Mouse (Mus musculus): Measurements from ENCODE around the gene Dnah7c. TPM values are rescaled to one million over a fixed set of nuclear protein-coding genes. Genes with fewer than 3 reads are reported as not detected.

Gene Dnah7c
- polyA plus RNA-seq, 1 experiment: not detected

DNA sequence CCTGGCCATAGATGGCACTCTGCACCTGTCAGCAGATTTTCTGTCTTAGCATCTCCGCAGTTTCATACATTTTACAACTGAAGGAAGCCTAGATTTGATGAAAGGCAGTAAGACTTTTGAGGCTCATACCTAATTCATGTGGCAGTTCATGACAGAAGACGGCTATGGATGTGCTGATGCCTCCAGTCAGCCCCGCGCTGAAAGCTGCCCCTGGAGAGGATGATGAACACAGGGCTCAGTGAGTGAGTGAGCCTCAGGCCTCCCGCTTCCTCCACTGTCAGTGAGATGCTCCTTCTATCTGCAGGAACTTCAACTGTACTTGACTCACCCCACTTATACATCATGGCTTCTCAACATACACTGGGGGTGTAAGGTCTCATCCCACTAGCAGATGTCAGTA lies 392.5 kb downstream of the Dnah7c start:
- Histone ChIP-seq H3K4me1 (ENCODE audit: control insufficient read depth, insufficient read depth, insufficient read length, low read length) (no peaks in the 10 kb centered on the region), H3K27ac (replicated peaks; ENCODE audit: low read depth, low read length) (no peak overlapping the region), H3K4me3 (ENCODE audit: insufficient read depth, low read depth, low read length) (no peak overlapping the region)

DNA sequence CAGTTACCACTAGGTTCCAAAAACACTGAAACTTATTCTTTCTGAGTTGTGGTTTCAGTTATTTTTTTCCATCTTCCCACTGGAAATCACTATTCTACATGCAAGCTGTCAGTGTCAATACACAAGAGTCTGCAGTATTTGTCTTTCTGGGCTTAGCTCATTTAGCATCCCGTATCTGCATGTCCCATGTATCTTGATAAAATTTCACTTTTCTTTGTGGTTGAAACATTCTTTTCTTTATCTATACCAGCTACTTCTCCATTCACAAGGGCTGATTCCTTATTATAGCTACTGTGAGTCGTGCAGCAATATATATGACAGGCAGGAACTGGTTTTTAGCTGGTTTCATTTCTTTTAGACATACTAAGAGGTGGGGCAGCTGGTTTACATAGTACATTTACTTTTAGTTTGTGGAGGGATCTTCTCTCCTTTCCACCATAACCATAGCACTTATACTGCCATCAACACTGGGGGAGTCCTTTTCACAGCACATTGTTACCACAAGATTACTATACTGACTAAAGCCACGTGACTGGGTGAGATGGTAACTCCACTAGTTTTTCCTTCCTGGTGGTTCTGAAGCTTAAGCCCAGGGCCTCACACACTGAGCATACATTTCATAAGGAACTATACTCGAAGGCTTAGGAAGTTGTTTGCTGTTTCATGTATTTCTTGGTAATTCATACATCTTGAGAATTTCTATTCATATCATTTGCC lies 397.0 kb downstream of the Dnah7c start:
- Histone ChIP-seq H3K27ac (replicated peaks; ENCODE audit: low read depth, low read length) (no peak overlapping the region), H3K4me3 (ENCODE audit: insufficient read depth, low read depth, low read length) (no peak overlapping the region), H3K4me1 (ENCODE audit: control insufficient read depth, insufficient read depth, insufficient read length, low read length) (no peaks in the 10 kb centered on the region)

DNA sequence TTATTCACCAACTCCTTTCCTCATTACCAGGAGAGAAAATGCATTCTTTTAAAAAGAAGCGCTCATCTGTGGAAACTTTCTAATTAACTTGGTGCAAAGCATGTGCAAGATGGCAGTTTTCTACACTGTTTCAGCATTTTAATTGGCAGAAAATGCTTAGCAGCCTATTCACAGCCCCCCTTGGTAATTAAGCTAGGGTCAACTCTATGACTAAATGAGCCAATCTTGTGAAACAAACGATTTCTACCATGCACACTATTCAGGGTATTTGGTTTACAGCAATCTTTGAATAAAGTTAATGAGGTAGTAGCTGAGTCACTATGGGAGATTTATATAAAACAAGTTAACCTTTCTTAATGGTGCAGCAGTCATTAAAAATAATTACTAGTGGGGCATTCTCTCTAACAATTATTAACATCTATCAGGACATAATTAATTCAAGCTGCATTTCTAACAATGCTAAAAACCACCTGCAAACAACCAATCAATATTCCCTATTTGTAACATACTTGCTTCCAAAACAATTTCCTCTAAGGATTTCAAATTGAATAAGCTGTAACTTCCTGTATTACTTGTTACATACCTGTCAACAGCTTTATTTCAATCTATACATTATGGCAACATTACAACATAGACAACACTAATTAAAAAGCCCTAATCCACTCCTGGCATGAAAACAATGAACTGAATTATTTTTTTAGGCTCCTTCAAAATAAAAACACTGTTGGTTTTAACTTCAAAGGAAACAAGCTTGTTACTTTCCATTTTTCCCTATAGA lies 404.9 kb downstream of the Dnah7c start:
- no peaks in the 10 kb centered on the region for H3K4me1 ChIP-seq (ENCODE audit: control insufficient read depth, insufficient read depth, insufficient read length, low read length)

DNA sequence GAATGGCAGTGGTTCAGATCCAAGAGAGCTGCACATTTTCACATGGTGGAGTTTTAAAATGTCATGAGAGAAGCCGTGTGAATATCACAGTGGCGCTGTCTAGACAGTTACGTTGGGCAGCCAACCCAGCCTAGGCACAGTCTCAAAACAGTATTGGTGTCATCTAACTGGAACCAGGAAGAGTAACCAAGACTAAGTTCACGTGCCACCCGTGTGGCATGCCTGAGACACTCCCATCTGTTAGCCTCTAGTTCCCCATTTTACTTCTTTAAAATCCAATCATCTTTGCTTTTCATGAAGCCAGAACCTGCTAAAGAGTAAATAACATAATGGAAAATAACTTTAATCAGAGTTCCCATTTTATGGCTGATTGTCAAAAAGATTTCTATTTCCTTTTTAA lies 406.5 kb downstream of the Dnah7c start:
- Histone ChIP-seq H3K27ac (replicated peaks; ENCODE audit: low read depth, low read length) (no peak overlapping the region), H3K4me3 (ENCODE audit: insufficient read depth, low read depth, low read length) (no peak overlapping the region), H3K4me1 (ENCODE audit: control insufficient read depth, insufficient read depth, insufficient read length, low read length) (no peaks in the 10 kb centered on the region)

More for the DNA sequence above, 404.9 kb downstream of the Dnah7c start:
- Histone ChIP-seq H3K4me3 (ENCODE audit: insufficient read depth, low read depth, low read length) (no peak overlapping the region), H3K27ac (replicated peaks; ENCODE audit: low read depth, low read length) (no peak overlapping the region)

DNA sequence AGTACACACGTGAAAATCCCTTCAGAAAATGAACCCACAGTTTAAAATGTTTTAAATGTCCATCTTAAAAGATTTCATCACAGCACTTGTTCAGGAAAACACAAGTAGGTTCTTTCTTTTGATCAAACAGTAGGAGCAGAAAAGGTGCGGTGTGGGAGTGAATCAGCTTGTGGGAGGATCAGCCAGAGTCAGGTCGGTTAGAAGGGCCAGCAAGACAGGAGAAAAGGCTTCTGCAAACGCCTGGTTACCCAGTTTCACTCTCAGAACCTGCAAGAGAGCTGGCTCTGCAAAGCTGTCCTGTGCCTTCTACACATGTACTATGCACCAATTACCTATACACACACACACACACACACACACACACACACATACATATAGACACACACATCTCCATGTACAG lies 418.0 kb downstream of the Dnah7c start:
- H3K4me1 ChIP-seq (ENCODE audit: control insufficient read depth, insufficient read depth, insufficient read length, low read length): no peaks in the 10 kb centered on the region
- no peak overlapping the region for H3K4me3 ChIP-seq (ENCODE audit: insufficient read depth, low read depth, low read length)
- H3K27ac ChIP-seq (replicated peaks; ENCODE audit: low read depth, low read length): no peak overlapping the region

DNA sequence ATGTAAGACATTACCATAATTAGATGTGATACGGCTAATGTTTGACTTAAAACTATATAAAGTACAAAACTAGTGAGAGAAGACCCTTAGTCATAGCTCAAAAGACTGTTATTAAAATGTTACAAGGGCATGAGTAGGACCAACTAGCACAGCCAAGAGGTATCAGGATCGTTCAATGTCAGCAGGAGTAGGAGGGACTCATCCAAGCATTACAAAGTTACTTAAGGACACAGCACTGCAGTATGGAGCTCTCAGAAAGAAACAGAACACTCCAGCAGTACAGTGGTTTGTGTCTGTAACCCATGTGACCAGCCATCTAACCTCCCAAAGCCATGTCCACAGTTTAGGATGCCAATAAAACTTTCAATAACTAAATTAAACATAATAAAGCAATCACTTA lies 418.9 kb downstream of the Dnah7c start:
- H3K4me3 ChIP-seq (ENCODE audit: insufficient read depth, low read depth, low read length): no peak overlapping the region
- H3K4me1 ChIP-seq (ENCODE audit: control insufficient read depth, insufficient read depth, insufficient read length, low read length): no peaks in the 10 kb centered on the region
- H3K27ac ChIP-seq (replicated peaks; ENCODE audit: low read depth, low read length): no peak overlapping the region

DNA sequence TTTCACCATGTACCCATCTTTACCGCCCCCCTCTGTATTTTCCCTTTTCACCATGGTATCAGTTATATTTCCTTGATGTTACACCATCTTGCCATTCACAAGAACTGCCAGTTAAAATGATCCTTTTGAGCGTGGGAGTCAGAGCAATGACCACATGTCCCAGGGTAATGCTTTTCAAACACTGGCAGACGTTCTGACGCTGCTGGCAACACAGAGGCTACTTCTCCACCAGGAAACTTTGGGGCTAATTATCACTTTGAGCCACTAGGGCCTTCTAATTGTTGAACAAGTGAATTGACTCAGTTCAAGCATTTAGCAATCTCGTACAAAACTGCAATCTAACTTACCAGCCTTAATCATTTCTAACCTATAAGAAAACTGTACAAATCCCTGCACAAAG lies 419.8 kb downstream of the Dnah7c start:
- H3K27ac ChIP-seq (replicated peaks; ENCODE audit: low read depth, low read length): no peak overlapping the region

DNA sequence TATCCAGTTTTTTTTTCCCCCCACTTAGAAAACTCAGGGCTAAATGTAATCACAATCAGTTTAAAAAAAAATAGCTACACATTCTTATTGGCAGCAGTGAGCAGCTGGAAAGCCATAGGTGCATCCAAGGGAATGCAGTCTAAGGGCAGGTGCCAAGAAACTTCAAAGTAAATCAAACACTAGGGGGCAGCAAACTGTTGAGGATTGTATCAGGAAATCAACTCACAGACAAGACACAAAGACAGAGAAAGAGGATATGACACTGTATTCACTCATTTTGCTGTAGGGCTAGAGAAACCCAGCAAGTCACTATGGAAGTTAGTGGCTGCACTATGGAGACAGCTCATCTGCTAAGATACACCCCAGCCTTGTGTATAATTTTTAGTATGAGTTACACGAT lies 424.4 kb downstream of the Dnah7c start:
- Histone ChIP-seq H3K4me1 (ENCODE audit: control insufficient read depth, insufficient read depth, insufficient read length, low read length) (peaks cover 2% of the 10 kb centered on the region; the same call in 1 of the 2 replicates), H3K4me3 (ENCODE audit: insufficient read depth, low read depth, low read length) (no peak overlapping the region), H3K27ac (replicated peaks; ENCODE audit: low read depth, low read length) (no peak overlapping the region)

More for the DNA sequence above, 419.8 kb downstream of the Dnah7c start:
- Histone ChIP-seq H3K4me1 (ENCODE audit: control insufficient read depth, insufficient read depth, insufficient read length, low read length) (no peaks in the 10 kb centered on the region), H3K4me3 (ENCODE audit: insufficient read depth, low read depth, low read length) (no peak overlapping the region)

DNA sequence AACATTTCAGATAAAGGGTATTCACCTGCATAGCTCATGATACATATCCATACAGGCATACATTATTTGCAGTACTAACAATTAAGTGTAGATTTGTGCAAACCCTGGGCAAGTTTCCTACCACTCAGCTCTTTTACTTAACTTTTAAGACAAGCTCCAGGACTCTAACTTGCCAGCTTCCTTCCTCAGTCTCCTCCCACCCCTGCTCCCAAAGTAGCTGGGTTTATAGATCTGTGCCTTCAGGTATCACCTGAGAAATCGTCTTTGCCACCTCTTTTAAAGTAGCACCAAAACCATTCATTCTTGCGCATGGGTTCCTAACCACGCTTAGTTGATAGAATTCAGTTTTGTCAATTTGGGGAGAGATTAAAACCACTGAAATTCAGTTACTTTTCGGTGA lies 426.2 kb downstream of the Dnah7c start:
- peaks cover 2% of the 10 kb centered on the region; the same call in 1 of the 2 replicates for H3K4me1 ChIP-seq (ENCODE audit: control insufficient read depth, insufficient read depth, insufficient read length, low read length)
- no peak overlapping the region for H3K27ac ChIP-seq (replicated peaks; ENCODE audit: low read depth, low read length)
- H3K4me3 ChIP-seq (ENCODE audit: insufficient read depth, low read depth, low read length): 0 out of 2 replicates have a peak overlapping the region, but pooled peaks have one; percentile 28

DNA sequence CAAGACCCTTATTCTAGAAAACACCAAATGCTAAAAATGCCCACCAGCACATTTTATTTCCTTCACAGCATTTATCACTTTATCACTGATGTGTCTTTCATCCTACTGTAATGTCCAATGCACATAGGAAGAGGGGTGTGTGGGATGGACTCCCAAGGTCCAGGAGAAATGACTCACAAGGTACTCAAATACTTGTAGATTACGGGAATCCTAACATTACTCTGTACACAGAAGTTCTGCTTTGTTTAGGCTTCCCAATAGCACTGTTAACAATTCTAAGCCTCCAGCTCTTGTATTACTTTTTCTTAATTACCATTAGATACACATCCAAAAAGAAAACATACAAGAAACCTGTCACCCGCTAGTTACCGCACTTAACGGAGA lies 426.8 kb downstream of the Dnah7c start:
- peak overlapping the region; percentile 78 for H3K4me3 ChIP-seq (ENCODE audit: insufficient read depth, low read depth, low read length)
- peaks cover 2% of the 10 kb centered on the region; the same call in 1 of the 2 replicates for H3K4me1 ChIP-seq (ENCODE audit: control insufficient read depth, insufficient read depth, insufficient read length, low read length)
- peak overlapping the region; percentile 76 for H3K27ac ChIP-seq (replicated peaks; ENCODE audit: low read depth, low read length)

DNA sequence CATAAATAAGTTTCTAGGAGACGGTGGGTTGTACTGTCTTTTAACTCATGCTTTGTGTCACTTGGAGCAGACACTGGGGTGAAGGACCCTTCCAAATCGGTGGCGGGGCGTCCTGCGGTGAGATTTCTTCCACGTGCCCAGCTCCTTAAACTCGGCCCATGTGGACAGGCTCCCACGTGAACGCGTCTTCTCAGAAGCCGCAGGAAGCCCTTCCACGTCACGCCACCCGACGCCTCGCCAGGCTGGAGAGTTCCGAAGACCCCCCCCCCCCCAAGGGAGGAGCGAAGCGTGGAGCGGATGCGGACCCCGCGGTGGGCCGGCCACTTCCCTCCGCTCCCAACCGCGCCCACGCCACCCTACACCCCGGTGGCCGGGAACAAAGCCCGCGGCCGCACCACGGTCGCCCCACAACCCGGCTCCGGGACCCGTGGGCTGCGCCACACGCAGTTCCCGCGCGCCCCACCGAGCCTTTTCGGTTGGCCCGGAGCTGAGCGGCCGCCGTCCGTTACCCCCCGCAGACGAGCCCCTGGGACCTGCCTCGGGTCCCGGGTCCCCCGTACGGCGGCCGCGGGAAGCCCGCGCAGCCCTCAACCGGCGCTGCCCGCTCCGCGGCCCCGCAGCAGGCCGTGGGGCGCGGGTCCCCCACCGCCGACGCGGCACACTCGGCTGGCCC lies 427.3 kb downstream of the Dnah7c start:
- Histone ChIP-seq H3K4me3 (ENCODE audit: insufficient read depth, low read depth, low read length) (peak overlapping the region; percentile 78), H3K27ac (replicated peaks; ENCODE audit: low read depth, low read length) (peak overlapping the region; percentile 76), H3K4me1 (ENCODE audit: control insufficient read depth, insufficient read depth, insufficient read length, low read length) (peaks cover 2% of the 10 kb centered on the region; the same call in 1 of the 2 replicates)

DNA sequence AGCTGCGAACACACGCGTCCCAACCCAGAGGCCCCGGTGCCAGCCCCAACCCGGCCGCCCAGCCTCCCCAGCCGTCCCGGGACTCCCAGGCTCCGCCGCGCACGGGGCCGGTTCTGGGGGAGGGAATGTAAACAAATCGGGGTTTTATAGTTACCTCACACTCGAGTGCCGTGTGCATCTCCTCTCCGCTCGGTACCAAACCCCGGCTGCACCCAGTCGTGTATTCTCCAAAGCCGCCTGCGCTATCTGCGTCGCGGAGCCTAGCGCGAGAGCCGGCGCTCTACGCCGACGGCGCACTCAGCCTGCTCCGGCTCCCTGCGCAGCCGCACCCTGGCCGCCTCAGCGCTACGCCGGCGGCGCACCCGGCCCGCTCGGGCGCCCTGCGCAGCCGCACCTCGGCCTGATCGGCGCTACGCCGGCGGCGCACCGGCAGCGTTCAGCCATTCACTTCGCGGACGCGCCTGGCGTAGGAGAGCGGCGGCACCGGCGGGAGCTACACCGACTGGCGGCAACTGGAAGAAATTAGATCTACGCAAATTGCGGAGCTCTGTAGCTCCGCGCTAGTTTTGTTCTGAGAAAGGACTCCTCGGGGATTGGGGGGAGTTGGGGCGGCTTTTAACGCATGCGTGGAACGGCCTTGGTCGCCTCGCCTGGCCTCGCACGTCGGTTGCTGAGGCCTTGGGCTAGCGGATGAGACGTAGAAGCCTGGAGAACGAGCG lies 428.1 kb downstream of the Dnah7c start:
- Histone ChIP-seq H3K4me3 (ENCODE audit: insufficient read depth, low read depth, low read length) (peak overlapping the region; percentile 82), H3K27ac (replicated peaks; ENCODE audit: low read depth, low read length) (peak overlapping the region; percentile 99), H3K4me1 (ENCODE audit: control insufficient read depth, insufficient read depth, insufficient read length, low read length) (peaks cover 2% of the 10 kb centered on the region; the same call in 1 of the 2 replicates)

DNA sequence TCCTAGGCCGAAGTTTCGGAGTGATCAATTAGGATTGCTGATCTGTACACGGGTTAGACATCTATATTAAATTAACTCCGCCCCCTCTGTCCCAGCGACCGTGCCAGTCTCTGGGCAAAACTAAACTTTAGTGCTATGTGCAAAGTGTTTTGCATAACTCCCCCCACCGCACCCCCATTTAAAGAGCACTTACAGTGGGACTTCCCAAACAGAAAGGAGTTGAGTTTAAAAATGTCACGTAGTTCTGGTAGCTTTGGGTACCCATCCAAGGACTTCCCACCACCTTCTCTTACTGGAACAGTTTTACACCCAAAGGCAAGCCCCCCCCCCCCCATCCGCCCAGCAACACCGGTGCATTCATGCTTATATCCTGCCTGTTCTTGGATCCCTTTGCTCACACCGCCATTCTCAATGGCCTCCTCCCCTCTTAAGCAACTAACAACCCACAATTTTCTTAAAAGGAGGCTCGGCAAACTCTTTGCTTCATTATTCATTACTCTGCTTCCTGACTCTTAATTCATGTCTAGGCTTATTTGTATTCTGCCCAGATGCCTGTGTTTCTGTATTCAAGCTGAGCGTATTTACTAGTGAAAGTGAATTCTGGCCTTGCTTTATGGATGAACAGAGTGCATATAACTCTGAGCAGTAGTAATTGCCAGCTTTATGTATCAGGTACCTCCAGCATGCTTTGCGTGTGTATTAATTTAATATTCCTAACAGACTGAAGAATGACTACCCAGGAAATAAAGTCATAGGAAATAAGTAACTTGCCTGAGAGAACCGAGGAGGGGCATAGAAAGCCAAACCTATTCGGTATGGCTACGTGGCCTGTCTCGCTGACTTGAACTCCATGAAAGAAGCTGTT lies 428.9 kb downstream of the Dnah7c start:
- Histone ChIP-seq H3K4me3 (ENCODE audit: insufficient read depth, low read depth, low read length) (peak overlapping the region; percentile 82), H3K27ac (replicated peaks; ENCODE audit: low read depth, low read length) (peak overlapping the region; percentile 99), H3K4me1 (ENCODE audit: control insufficient read depth, insufficient read depth, insufficient read length, low read length) (peaks cover 2% of the 10 kb centered on the region; the same call in 1 of the 2 replicates)

DNA sequence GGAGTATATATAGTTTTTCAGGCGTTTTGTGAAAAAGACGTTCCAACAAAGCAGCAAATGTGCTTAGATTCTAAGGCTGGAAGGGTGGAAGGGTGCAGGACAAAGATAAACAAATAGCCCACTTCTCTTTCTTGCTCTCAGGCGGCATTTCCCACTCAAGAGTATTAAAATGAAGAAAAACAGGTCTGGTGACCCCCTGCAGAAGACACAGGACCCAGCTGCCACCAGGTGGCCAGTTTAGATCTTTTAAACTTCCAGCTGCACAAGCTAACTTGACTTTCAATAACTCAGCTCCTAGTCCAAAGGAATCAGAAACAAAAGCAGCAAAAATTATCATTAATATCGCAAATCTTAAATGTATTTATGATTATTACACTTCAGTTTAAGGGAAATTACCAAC lies 431.1 kb downstream of the Dnah7c start:
- H3K4me3 ChIP-seq (ENCODE audit: insufficient read depth, low read depth, low read length): no peak overlapping the region
- H3K4me1 ChIP-seq (ENCODE audit: control insufficient read depth, insufficient read depth, insufficient read length, low read length): peaks cover 2% of the 10 kb centered on the region; the same call in 1 of the 2 replicates
- no peak overlapping the region for H3K27ac ChIP-seq (replicated peaks; ENCODE audit: low read depth, low read length)

Measured in brown adipose tissue, adult 24 weeks (tissue).